Mouse (Mus musculus) thymus, adult 2 months (tissue): ENCODE results near the gene Nol4l. TPM values are rescaled to one million over a fixed set of nuclear protein-coding genes. Genes with fewer than 3 reads are reported as not detected.

ENCODE experiments used
- DNase-seq: peaks from one replicate; pipeline ENCODE4 v3.0.0; 2021
- H3K27ac ChIP-seq: fragments of 200-500 bp; 2 replicates; pipeline ENCODE4 v1.5.1; 2012; ENCODE audit warnings: low read length, control low read depth; ENCODE audit not compliant: control insufficient read depth, insufficient read depth
- H3K27me3 ChIP-seq: fragments of 200-500 bp; 2 replicates; pipeline ENCODE4 v1.6.1; 2012; ENCODE audit warnings: mild to moderate bottlenecking, low read length, moderate library complexity, mixed read lengths; ENCODE audit not compliant: control insufficient read depth, insufficient read depth
- H3K36me3 ChIP-seq: fragments of 200-500 bp; 2 replicates; pipeline ENCODE4 v1.6.1; 2012; ENCODE audit warnings: mild to moderate bottlenecking, low read length, moderate library complexity; ENCODE audit not compliant: control insufficient read depth, insufficient read depth
- H3K4me1 ChIP-seq: fragments of 200-500 bp; replicated peaks from 2 replicates; pipeline ENCODE4 v1.6.1; 2012; ENCODE audit warnings: low read length; ENCODE audit not compliant: control insufficient read depth, insufficient read depth
- H3K4me3 ChIP-seq: fragments of 200-500 bp; 2 replicates; pipeline ENCODE4 v1.5.1; 2012; ENCODE audit warnings: mild to moderate bottlenecking, low read length, control low read depth, moderate library complexity; ENCODE audit not compliant: control insufficient read depth, insufficient read depth
- CTCF ChIP-seq: fragments of 200-500 bp; IDR thresholded peaks from 2 replicates; pipeline ENCODE4 v1.5.1; 2012; ENCODE audit warnings: mild to moderate bottlenecking, control low read depth, low read length, moderate library complexity, borderline replicate concordance; ENCODE audit not compliant: control insufficient read depth, poor library complexity, insufficient read depth; ENCODE audit errors: extremely low read depth
- POLR2A ChIP-seq: fragments of 200-500 bp; IDR thresholded peaks from 2 replicates; pipeline ENCODE4 v1.6.1; 2012; ENCODE audit warnings: mild to moderate bottlenecking, low read length, control low read depth, moderate library complexity; ENCODE audit not compliant: control insufficient read depth, poor library complexity, insufficient read depth; ENCODE audit errors: extremely low read depth
- WGBS: fragments of 180-500 bp; shearing (Covaris S2); methylation state at CpG from one replicate; pipeline ENCODE4 v1.1.7; 2018; 5-methylcytosine and 5-hydroxymethylcytosine counted together
- polyA plus RNA-seq: library from polyadenylated mRNA; depleted of rRNA; stranded (reverse); fragments of >200 nt; gene quantifications from 2 replicates; pipeline ENCODE4 v1.2.3, GENCODE M21; 2012

Gene Nol4l
- polyA plus RNA-seq, 1 experiment = 4.2 TPM

- DNase-seq = no peak
- no peak overlapping the region for H3K4me3 ChIP-seq
- 19% methylated on average over 5 of the region's 5 CpGs for WGBS
- H3K27me3 ChIP-seq = no peaks in the 10 kb centered on the region
- TF ChIP-seq POLR2A (no peak), CTCF (no peak)
- H3K27ac ChIP-seq = no peak overlapping the region
- no peaks in the 10 kb centered on the region for H3K36me3 ChIP-seq
- peaks cover 35% of the 10 kb centered on the region for H3K4me1 ChIP-seq
Measured at GRCm38 (mm10) chr2:153561564-153561963, 31.8 kb upstream of the Nol4l start.

- H3K4me3 ChIP-seq = no peak overlapping the region
- WGBS = 6% methylated on average over 21 of the region's 21 CpGs
- H3K27me3 ChIP-seq = no peaks in the 10 kb centered on the region
- H3K36me3 ChIP-seq = no peaks in the 10 kb centered on the region
- no peak overlapping the region for H3K27ac ChIP-seq
- DNase-seq = peak; percentile 30
- H3K4me1 ChIP-seq = peaks cover 35% of the 10 kb centered on the region
- TF ChIP-seq CTCF = no peak
- TF ChIP-seq POLR2A = no peak
Measured at GRCm38 (mm10) chr2:153560664-153561541, 31.1 kb upstream of the Nol4l start.

- no peak for TF ChIP-seq POLR2A
- TF ChIP-seq CTCF = no peak
- Histone ChIP-seq H3K4me3 (no peak overlapping the region), H3K36me3 (no peaks in the 10 kb centered on the region), H3K4me1 (peaks cover 35% of the 10 kb centered on the region), H3K27me3 (no peaks in the 10 kb centered on the region), H3K27ac (no peak overlapping the region)
- 30% methylated on average over 8 of the region's 8 CpGs for WGBS
- DNase-seq = no peak
Measured at GRCm38 (mm10) chr2:153559613-153560152, 29.9 kb upstream of the Nol4l start.

GRCm38 (mm10) chr2:153558464-153558863 lies 28.7 kb upstream of the Nol4l start:
- Histone ChIP-seq H3K27me3 (no peaks in the 10 kb centered on the region), H3K4me1 (peaks cover 35% of the 10 kb centered on the region)
- 86% methylated on average over 6 of the region's 6 CpGs for WGBS

GRCm38 (mm10) chr2:153557259-153557658 lies 27.5 kb upstream of the Nol4l start:
- DNase-seq = no peak
- TF ChIP-seq POLR2A (no peak), CTCF (no peak)
- no peaks in the 10 kb centered on the region for H3K36me3 ChIP-seq
- peaks cover 31% of the 10 kb centered on the region for H3K4me1 ChIP-seq
- no peak overlapping the region for H3K27ac ChIP-seq
- 60% methylated on average over 4 of the region's 4 CpGs for WGBS
- no peak overlapping the region for H3K4me3 ChIP-seq
- no peaks in the 10 kb centered on the region for H3K27me3 ChIP-seq

More at GRCm38 (mm10) chr2:153558464-153558863, 28.7 kb upstream of the Nol4l start:
- TF ChIP-seq CTCF (no peak), POLR2A (no peak)
- Histone ChIP-seq H3K36me3 (no peaks in the 10 kb centered on the region), H3K4me3 (no peak overlapping the region), H3K27ac (no peak overlapping the region)
- DNase-seq = no peak

GRCm38 (mm10) chr2:153556208-153556607 lies 26.4 kb upstream of the Nol4l start:
- DNase-seq = no peak
- no peaks in the 10 kb centered on the region for H3K36me3 ChIP-seq
- no peak overlapping the region for H3K4me3 ChIP-seq
- H3K27ac ChIP-seq = no peak overlapping the region
- H3K4me1 ChIP-seq = peaks cover 22% of the 10 kb centered on the region
- TF ChIP-seq CTCF (no peak), POLR2A (no peak)
- no peaks in the 10 kb centered on the region for H3K27me3 ChIP-seq
- 91% methylated on average over 9 of the region's 9 CpGs for WGBS

GRCm38 (mm10) chr2:153554543-153554942 lies 24.8 kb upstream of the Nol4l start:
- WGBS = 95% methylated on average over 7 of the region's 7 CpGs
- no peak for DNase-seq
- H3K36me3 ChIP-seq = no peaks in the 10 kb centered on the region
- no peak overlapping the region for H3K27ac ChIP-seq
- no peak overlapping the region for H3K4me3 ChIP-seq
- H3K27me3 ChIP-seq = no peaks in the 10 kb centered on the region
- peaks cover 6% of the 10 kb centered on the region for H3K4me1 ChIP-seq
- TF ChIP-seq CTCF (no peak), POLR2A (no peak)
